Mouse (Mus musculus) neutrophil, adult 5-6 weeks (primary cell): Measurements from ENCODE around the gene Sohlh2. TPM values are rescaled to one million over a fixed set of nuclear protein-coding genes. Genes with fewer than 3 reads are reported as not detected.

Source experiments
- total RNA-seq: library from RNA; stranded (forward); fragments of 200-1000 nt; gene quantifications from 2 replicates; pipeline ENCODE4 v1.2.3, GENCODE M21; 2017

Gene Sohlh2
- total RNA-seq, 1 experiment from 2014 or later = not detected

Other genes starting within 250 kb of the Sohlh2 start
- not detected in 2 replicates for gene Ccna1, start 126.5 kb upstream of the Sohlh2 start, total RNA-seq
- gene Spg20, start 69.9 kb upstream of the Sohlh2 start, total RNA-seq = 10.1 and 12.0 TPM in 2 replicates
- 2.0 TPM in 1 of 2 replicates, not detected in the other for gene Ccdc169, start 44.7 kb upstream of the Sohlh2 start, total RNA-seq
- 0.23 TPM in 1 of 2 replicates, not detected in the other for gene Dclk1, start 60.3 kb downstream of the Sohlh2 start, total RNA-seq